Mouse (Mus musculus) cerebellum, postnatal 10 days (tissue): Measurements from ENCODE around the gene Dnase2b.

Experiments used
- DNase-seq, 2 experiments: peaks; one replicate each; pipeline ENCODE4 v3.0.0; 2021; ENCODE audit warnings: mixed read lengths in 2 of 2

Gene Dnase2b

GRCm38 (mm10) chr3:146611821-146612220 lies 3.6 kb downstream of the Dnase2b start:
- DNase-seq = no peak

GRCm38 (mm10) chr3:146611261-146611660 lies 4.1 kb downstream of the Dnase2b start:
- no peak for DNase-seq

- no peak for DNase-seq
These were observed 5.1 kb downstream of the Dnase2b start for GRCm38 (mm10) chr3:146610322-146610721.

GRCm38 (mm10) chr3:146607368-146607767 lies 8.0 kb downstream of the Dnase2b start:
- DNase-seq = no peak

GRCm38 (mm10) chr3:146604647-146605046 lies 10.7 kb downstream of the Dnase2b start:
- DNase-seq = no peak

- DNase-seq = no peak
These were observed 12.9 kb downstream of the Dnase2b start for GRCm38 (mm10) chr3:146602531-146602930.

GRCm38 (mm10) chr3:146601205-146601604 lies 14.2 kb downstream of the Dnase2b start:
- DNase-seq = no peak

- DNase-seq = peak; percentile 25 to 27
These were observed 16.0 kb downstream of the Dnase2b start for GRCm38 (mm10) chr3:146599198-146599900.

GRCm38 (mm10) chr3:146598411-146598810 lies 17.0 kb downstream of the Dnase2b start:
- no peak for DNase-seq

GRCm38 (mm10) chr3:146596864-146597263 lies 18.5 kb downstream of the Dnase2b start:
- DNase-seq = no peak

GRCm38 (mm10) chr3:146596387-146596786 lies 19.0 kb downstream of the Dnase2b start:
- DNase-seq = no peak

GRCm38 (mm10) chr3:146595440-146595839 lies 20.0 kb downstream of the Dnase2b start:
- DNase-seq = no peak

GRCm38 (mm10) chr3:146591601-146592000 lies 23.8 kb downstream of the Dnase2b start:
- DNase-seq = no peak

GRCm38 (mm10) chr3:146591159-146591558 lies 24.2 kb downstream of the Dnase2b start:
- DNase-seq = no peak

- DNase-seq = no peak
These were observed 25.9 kb downstream of the Dnase2b start for GRCm38 (mm10) chr3:146589523-146589922.

- no peak for DNase-seq
These were observed 28.8 kb downstream of the Dnase2b start for GRCm38 (mm10) chr3:146586616-146587015.

GRCm38 (mm10) chr3:146583908-146584307 lies 31.5 kb downstream of the Dnase2b start:
- no peak for DNase-seq

- DNase-seq = no peak
These were observed 31.9 kb downstream of the Dnase2b start for GRCm38 (mm10) chr3:146583478-146583877.

GRCm38 (mm10) chr3:146580039-146580729 lies 35.2 kb downstream of the Dnase2b start:
- DNase-seq = no peak

GRCm38 (mm10) chr3:146577591-146577990 lies 37.8 kb downstream of the Dnase2b start:
- no peak for DNase-seq

- DNase-seq = peak; percentile 8 to 31
These were observed 44.1 kb downstream of the Dnase2b start for GRCm38 (mm10) chr3:146571341-146571740.

- DNase-seq = no peak
These were observed 44.5 kb downstream of the Dnase2b start for GRCm38 (mm10) chr3:146570939-146571338.

- DNase-seq = no peak
These were observed 45.1 kb downstream of the Dnase2b start, which contains the start of gene Uox for GRCm38 (mm10) chr3:146570148-146570782. TSS of gene Uox (plus strand) at chr3:146570426.

GRCm38 (mm10) chr3:146569594-146569993 lies 45.8 kb downstream of the Dnase2b start:
- DNase-seq = no peak
